In genomic region chr10:40257414-40258255, GRCm38 (mm10) we compare ENCODE assay signal across 8 mouse cellular contexts. TPM values are rescaled to one million over a fixed set of nuclear protein-coding genes. Genes with fewer than 3 reads are reported as not detected.
A peak's percentile ranks its signal among the peaks of the same experiment; 100 is the strongest.
DNase-seq lines count a peak whose midpoint lies in the region; ATAC-seq and TF ChIP-seq lines count a peak whose summit lies in the region.

Gene Gtf3c6, minus strand, starts transcription at chr10:40258108.

- no peak for TF ChIP-seq CTCF in CH12.LX (conservative IDR thresholded peaks at IDR 0.05 in 1 of 2, IDR thresholded peaks at IDR 0.05 in 1 of 2; ENCODE audit: low read depth in 2 of 2, low read length in 2 of 2)
- no peak for TF ChIP-seq CTCF in heart, postnatal 0 days (IDR thresholded peaks at IDR 0.05; ENCODE audit: low read depth)
- TF ChIP-seq CTCF in testis, adult 2 months (IDR thresholded peaks at IDR 0.05; ENCODE audit: control insufficient read depth, insufficient read depth, insufficient replicate concordance, low read depth, low read length): no peak

- dilution Hi-C loops in CH12.LX (cut with MboI; ENCODE audit: extremely low pct_ligation_motif_present, extremely low pct_unique_long_range_greater_than_20kb, low sequenced_read_pairs): no loop called here

- DNase-seq in CH12.LX (ENCODE audit: extremely low read depth): peak; percentile 95
- peak; percentile 92 for DNase-seq in c-Kit-positive CD71-positive TER-119-negative erythroid progenitor cells, embryonic 14.5 days (ENCODE audit: low read depth)
- peak; percentile 92 for DNase-seq in heart, postnatal 0 days (ENCODE audit: low spot score)
- peak; percentile 96 to 97 for DNase-seq in kidney, postnatal 4 days

- no peak for TF ChIP-seq RAD21 in CH12.LX (IDR thresholded peaks at IDR 0.05; ENCODE audit: low read depth, low read length)

- in situ Hi-C loops in CH12.LX (cut with MboI; ENCODE audit: low pct_ligation_motif_present, low pct_unique_long_range_greater_than_20kb, low sequenced_read_pairs): loop anchor here (5.0 kb wide), 1 partner anchor 270 kb away; no protein-coding TSS in a partner anchor

- peak; percentile 94 for TF ChIP-seq POLR2A in CH12.LX (IDR thresholded peaks at IDR 0.05; ENCODE audit: low read depth, low read length)
- TF ChIP-seq POLR2A in testis, adult 2 months (IDR thresholded peaks at IDR 0.05; ENCODE audit: control insufficient read depth, low read depth, low read length): peak; percentile 94

- peak; percentile 78 for ATAC-seq in forebrain, embryonic 12.5 days (ENCODE audit: low FRiP score)
- ATAC-seq in heart, postnatal 0 days (ENCODE audit: insufficient read depth, low read depth): peak; percentile 76
- ATAC-seq in liver, embryonic 16.5 days (ENCODE audit: low read depth): peak; percentile 67
- ATAC-seq in neural tube, embryonic 13.5 days (ENCODE audit: low read depth): peak; percentile 83

- peaks cover 11 to 18% of the 10 kb centered on the region in 2 experiments for H3K36me3 ChIP-seq in CH12.LX (replicated peaks in 1 of 2; ENCODE audit: control insufficient read depth in 1 of 2, insufficient read depth in 1 of 2, low read length in 1 of 2)
- peaks cover 22% of the 10 kb centered on the region for H3K36me3 ChIP-seq in forebrain, embryonic 12.5 days (replicated peaks)
- H3K36me3 ChIP-seq in heart, postnatal 0 days (replicated peaks; ENCODE audit: control insufficient read depth, insufficient read depth, low read length): peaks cover under 1% of the 10 kb centered on the region; the same call in 1 of the 2 replicates
- 0 out of 2 replicates have a peak, but pooled peaks cover 2% of the 10 kb centered on the region for H3K36me3 ChIP-seq in liver, embryonic 16.5 days (ENCODE audit: control insufficient read depth, insufficient read depth)
- H3K36me3 ChIP-seq in neural tube, embryonic 13.5 days: peaks cover 15% of the 10 kb centered on the region
- no peaks in the 10 kb centered on the region for H3K36me3 ChIP-seq in testis, adult 2 months (ENCODE audit: control insufficient read depth, insufficient read depth, low read length)

- H3K27me3 ChIP-seq in CH12.LX (replicated peaks): no peaks in the 10 kb centered on the region
- H3K27me3 ChIP-seq in forebrain, embryonic 12.5 days: no peaks in the 10 kb centered on the region
- no peaks in the 10 kb centered on the region for H3K27me3 ChIP-seq in heart, postnatal 0 days (ENCODE audit: control insufficient read depth, insufficient read depth, low read length)
- no peaks in the 10 kb centered on the region for H3K27me3 ChIP-seq in liver, embryonic 16.5 days (ENCODE audit: control insufficient read depth, insufficient read depth, low read depth, low read length)
- no peaks in the 10 kb centered on the region for H3K27me3 ChIP-seq in neural tube, embryonic 13.5 days
- H3K27me3 ChIP-seq in testis, adult 2 months (ENCODE audit: control insufficient read depth, insufficient read depth, low read length): no peaks in the 10 kb centered on the region

- no peaks in the 10 kb centered on the region for H3K79me2 ChIP-seq in CH12.LX (replicated peaks; ENCODE audit: control insufficient read depth, extremely low read depth, insufficient read depth, poor library complexity, severe bottlenecking)

- H3K27ac ChIP-seq in CH12.LX (ENCODE audit: insufficient read depth, low read depth): peak within 1 kb of the TSS; percentile 92
- H3K27ac ChIP-seq in forebrain, embryonic 12.5 days: peak within 1 kb of the TSS; percentile 89
- H3K27ac ChIP-seq in heart, postnatal 0 days (ENCODE audit: low read depth): peak within 1 kb of the TSS; percentile 89
- H3K27ac ChIP-seq in liver, embryonic 16.5 days (ENCODE audit: low read length): peak within 1 kb of the TSS; percentile 89
- peak within 1 kb of the TSS; percentile 92 for H3K27ac ChIP-seq in neural tube, embryonic 13.5 days (replicated peaks)
- H3K27ac ChIP-seq in testis, adult 2 months (ENCODE audit: control insufficient read depth, insufficient read depth, low read depth, low read length): peak within 1 kb of the TSS; percentile 90

- H3K9me3 ChIP-seq in CH12.LX (replicated peaks; ENCODE audit: low read length): no peaks in the 10 kb centered on the region
- no peaks in the 10 kb centered on the region for H3K9me3 ChIP-seq in forebrain, embryonic 12.5 days
- H3K9me3 ChIP-seq in heart, postnatal 0 days (replicated peaks; ENCODE audit: control insufficient read depth, low read length): no peaks in the 10 kb centered on the region
- H3K9me3 ChIP-seq in liver, embryonic 16.5 days (replicated peaks; ENCODE audit: control insufficient read depth, low read length): no peaks in the 10 kb centered on the region
- no peaks in the 10 kb centered on the region for H3K9me3 ChIP-seq in neural tube, embryonic 13.5 days

- H3K4me2 ChIP-seq in CH12.LX (ENCODE audit: insufficient read depth, low read depth, poor library complexity, severe bottlenecking): peak within 1 kb of the TSS; percentile 87
- peak within 1 kb of the TSS; percentile 57 for H3K4me2 ChIP-seq in forebrain, embryonic 12.5 days
- H3K4me2 ChIP-seq in heart, postnatal 0 days (ENCODE audit: low read depth, low read length): peak within 1 kb of the TSS; percentile 62
- H3K4me2 ChIP-seq in liver, embryonic 16.5 days (ENCODE audit: low read depth, low read length): peak within 1 kb of the TSS; percentile 98
- H3K4me2 ChIP-seq in neural tube, embryonic 13.5 days: peak within 1 kb of the TSS; percentile 67

- TF ChIP-seq EP300 in CH12.LX (IDR thresholded peaks at IDR 0.05; ENCODE audit: low read length): no peak
- TF ChIP-seq EP300 in heart, postnatal 0 days (IDR thresholded peaks at IDR 0.05; ENCODE audit: low read depth): no peak

- WGBS in forebrain, embryonic 12.5 days: under 1% methylated on average over 43 of the region's 43 CpGs
- WGBS in heart, postnatal 0 days: under 1% methylated on average over 43 of the region's 43 CpGs
- 0% methylated on average over 43 of the region's 43 CpGs for WGBS in liver, embryonic 16.5 days (ENCODE audit: insufficient replicate concordance)
- 1% methylated on average over 43 of the region's 43 CpGs for WGBS in neural tube, embryonic 13.5 days

- H3K4me1 ChIP-seq in CH12.LX (ENCODE audit: control insufficient read depth in 1 of 2, insufficient read depth in 2 of 2): peaks cover 8 to 28% of the 10 kb centered on the region in 2 experiments
- H3K4me1 ChIP-seq in forebrain, embryonic 12.5 days: peaks cover 23% of the 10 kb centered on the region
- no peaks in the 10 kb centered on the region; the same call in 1 of the 2 replicates for H3K4me1 ChIP-seq in heart, postnatal 0 days (ENCODE audit: control insufficient read depth, insufficient read depth)
- H3K4me1 ChIP-seq in liver, embryonic 16.5 days (ENCODE audit: control insufficient read depth, low read depth, low read length): peaks cover 25% of the 10 kb centered on the region
- H3K4me1 ChIP-seq in neural tube, embryonic 13.5 days (replicated peaks): peaks cover 12% of the 10 kb centered on the region
- H3K4me1 ChIP-seq in testis, adult 2 months (ENCODE audit: control insufficient read depth, insufficient read depth, low read length): peaks cover 3% of the 10 kb centered on the region

- peak within 1 kb of the TSS; percentile 59 for H3K9ac ChIP-seq in CH12.LX (ENCODE audit: insufficient read depth, low read depth)
- peak within 1 kb of the TSS; percentile 83 for H3K9ac ChIP-seq in forebrain, embryonic 12.5 days
- peak within 1 kb of the TSS; percentile 84 for H3K9ac ChIP-seq in heart, postnatal 0 days (replicated peaks; ENCODE audit: low read depth, low read length)
- H3K9ac ChIP-seq in liver, embryonic 16.5 days (ENCODE audit: low read depth, low read length): peak within 1 kb of the TSS; percentile 81
- H3K9ac ChIP-seq in neural tube, embryonic 13.5 days: peak within 1 kb of the TSS; percentile 88

- peak within 1 kb of the TSS; percentile 67 to 86 (median 83) for H3K4me3 ChIP-seq in CH12.LX (replicated peaks in 1 of 3; ENCODE audit: low read depth in 2 of 3, low read length in 2 of 3, poor library complexity in 1 of 3)
- peak within 1 kb of the TSS; percentile 79 for H3K4me3 ChIP-seq in forebrain, embryonic 12.5 days (replicated peaks)
- peak within 1 kb of the TSS; percentile 81 for H3K4me3 ChIP-seq in heart, postnatal 0 days (ENCODE audit: low read depth, low read length)
- peak within 1 kb of the TSS; percentile 76 for H3K4me3 ChIP-seq in liver, embryonic 16.5 days (ENCODE audit: low read depth, low read length)
- H3K4me3 ChIP-seq in neural tube, embryonic 13.5 days: peak within 1 kb of the TSS; percentile 61
- peak within 1 kb of the TSS; percentile 94 for H3K4me3 ChIP-seq in testis, adult 2 months (ENCODE audit: control insufficient read depth, low read depth, low read length)

TF ChIP-seq in CH12.LX, 34 proteins besides CTCF, POLR2A, EP300 and RAD21 (continues in another document):
- TF ChIP-seq MAX (IDR thresholded peaks at IDR 0.05; ENCODE audit: low read length): peak; percentile 99
- TF ChIP-seq ZNF384 (IDR thresholded peaks at IDR 0.05; ENCODE audit: low read depth, low read length): no peak
- TF ChIP-seq SMC3 (IDR thresholded peaks at IDR 0.05; ENCODE audit: low read depth, low read length): no peak
- no peak for TF ChIP-seq JUN (IDR thresholded peaks at IDR 0.05; ENCODE audit: insufficient read depth, low read depth, low read length)
- peak; percentile 100 for TF ChIP-seq MYC (IDR thresholded peaks at IDR 0.05; ENCODE audit: low read depth, low read length)
- no peak for TF ChIP-seq IRF4 (IDR thresholded peaks at IDR 0.05; ENCODE audit: low read depth, low read length)
- TF ChIP-seq USF1 (IDR thresholded peaks at IDR 0.05; ENCODE audit: low read depth, low read length): peak; percentile 51
- TF ChIP-seq BHLHE40 (IDR thresholded peaks at IDR 0.05; ENCODE audit: low read depth, low read length): peak; percentile 28; the same call in 1 of the 2 replicates
- TF ChIP-seq PAX5 (IDR thresholded peaks at IDR 0.05; ENCODE audit: low read length): no peak
- TF ChIP-seq ELF1 (IDR thresholded peaks at IDR 0.05; ENCODE audit: low read depth, low read length): peak; percentile 90
- TF ChIP-seq GABPA (IDR thresholded peaks at IDR 0.05; ENCODE audit: insufficient replicate concordance, low read depth, low read length): no peak; the same call in 1 of the 2 replicates
- TF ChIP-seq TCF12 (IDR thresholded peaks at IDR 0.05; ENCODE audit: low read depth, low read length): peak; percentile 95
- peak; percentile 98 for TF ChIP-seq MXI1 (IDR thresholded peaks at IDR 0.05; ENCODE audit: low read depth, low read length)

RNA-seq across cellular contexts. Expression of gene Gtf3c6, which starts in this region (rescaled TPM):
- total RNA-seq in CH12.LX (2012; rRNA removed) (32.5 and 49.3 TPM in 2 replicates), CH12.LX (2014; rRNA removed) (30.8 and 32.7 TPM in 2 replicates)
- polyA plus RNA-seq in CH12.LX (2012; ENCODE audit: insufficient read length, low read depth): 107 and 135 TPM in 2 replicates
- polyA plus RNA-seq in forebrain, embryonic 12.5 days (2016; fragmentation: Nextera tagmentation; extraction: Ambion mirVana): 131 and 135 TPM in 2 replicates
- 25.7 and 55.0 TPM in 2 replicates for total RNA-seq in heart, postnatal 0 days (2014; rRNA removed; ENCODE audit: low replicate concordance)
- polyA plus RNA-seq in heart, postnatal 0 days (2015; fragmentation: Nextera tagmentation; extraction: Ambion mirVana): 66.1 and 71.3 TPM in 2 replicates
- 22.7 and 28.4 TPM in 2 replicates for polyA plus RNA-seq in liver, embryonic 16.5 days (2015; fragmentation: Nextera tagmentation; extraction: Ambion mirVana)
- 106 and 108 TPM in 2 replicates for polyA plus RNA-seq in neural tube, embryonic 13.5 days (2015; fragmentation: Nextera tagmentation; extraction: Ambion mirVana)
- polyA plus RNA-seq in testis, adult 2 months (2012; rRNA removed): 3.4 and 5.1 TPM in 2 replicates

Comparison
In these comparisons a context has a peak if more than half of its experiments do, and no peak if none do; other contexts are left out.
1. Peak in every context shown above with its lines: DNase-seq, ATAC-seq, H3K4me3 ChIP-seq and H3K27ac ChIP-seq.